Mouse (Mus musculus) thymus, postnatal 14 days (tissue): ENCODE measurements around the gene Grk1.

Experiments
- DNase-seq: peaks from one replicate; pipeline ENCODE4 v3.0.0; 2021

The Grk1 gene

GRCm38 (mm10) chr8:13404666-13405131, at the start of gene Grk1:
Gene Grk1, plus strand, starts transcription at chr8:13405081.
- DNase-seq = no peak

GRCm38 (mm10) chr8:13356221-13356620, 48.7 kb upstream of the Grk1 start:
- no peak for DNase-seq

GRCm38 (mm10) chr8:13356681-13357080, 48.2 kb upstream of the Grk1 start:
- DNase-seq = no peak

GRCm38 (mm10) chr8:13360213-13360612, 44.7 kb upstream of the Grk1 start:
- DNase-seq = no peak

GRCm38 (mm10) chr8:13361865-13362264, 43.0 kb upstream of the Grk1 start:
- peak; percentile 19 for DNase-seq

- no peak for DNase-seq
Measured at GRCm38 (mm10) chr8:13373151-13373662, 31.7 kb upstream of the Grk1 start.

GRCm38 (mm10) chr8:13381630-13382029, 23.3 kb upstream of the Grk1 start:
- no peak for DNase-seq

- no peak for DNase-seq
Measured at GRCm38 (mm10) chr8:13382536-13382935, 22.3 kb upstream of the Grk1 start.

- no peak for DNase-seq
Measured at GRCm38 (mm10) chr8:13382999-13383398, 21.9 kb upstream of the Grk1 start.

GRCm38 (mm10) chr8:13386366-13386765, 18.5 kb upstream of the Grk1 start:
- no peak for DNase-seq

GRCm38 (mm10) chr8:13387728-13388127, 17.2 kb upstream of the Grk1 start:
- no peak for DNase-seq

GRCm38 (mm10) chr8:13388744-13389143, 16.1 kb upstream of the Grk1 start:
- no peak for DNase-seq

- no peak for DNase-seq
Measured at GRCm38 (mm10) chr8:13393869-13394268, 11.0 kb upstream of the Grk1 start.

GRCm38 (mm10) chr8:13396725-13397124, 8.2 kb upstream of the Grk1 start, which contains the start of gene Atp4b:
Gene Atp4b, minus strand, starts transcription at chr8:13396825.
- DNase-seq = no peak

- DNase-seq = no peak
Measured at GRCm38 (mm10) chr8:13403517-13403916, 1.4 kb upstream of the Grk1 start.

GRCm38 (mm10) chr8:13406011-13406410, 1.1 kb downstream of the Grk1 start:
- no peak for DNase-seq

- DNase-seq = peak; percentile 80
Measured at GRCm38 (mm10) chr8:13411597-13411996, 6.7 kb downstream of the Grk1 start.

GRCm38 (mm10) chr8:13412891-13413558, 8.1 kb downstream of the Grk1 start:
- peak; percentile 66 for DNase-seq

GRCm38 (mm10) chr8:13413823-13414390, 9.0 kb downstream of the Grk1 start:
- peak; percentile 70 for DNase-seq

- DNase-seq = no peak
Measured at GRCm38 (mm10) chr8:13415879-13416278, 11.0 kb downstream of the Grk1 start.

- no peak for DNase-seq
Measured at GRCm38 (mm10) chr8:13419111-13419639, 14.3 kb downstream of the Grk1 start.

GRCm38 (mm10) chr8:13420970-13421369, 16.1 kb downstream of the Grk1 start:
- no peak for DNase-seq

- DNase-seq = peak; percentile 24
Measured at GRCm38 (mm10) chr8:13427351-13427750, 22.5 kb downstream of the Grk1 start.

GRCm38 (mm10) chr8:13428156-13428555, 23.3 kb downstream of the Grk1 start:
- peak; percentile 81 for DNase-seq
